In genomic region chr8:4656536-4656935, GRCm38 (mm10) we compare ENCODE assay signal across 7 mouse cellular contexts. TPM values are rescaled to one million over a fixed set of nuclear protein-coding genes. Genes with fewer than 3 reads are reported as not detected.
DNase-seq lines count a peak whose midpoint lies in the region; ATAC-seq and TF ChIP-seq lines count a peak whose summit lies in the region.

No protein-coding gene starts in this region.

- H3K4me3 ChIP-seq in liver, embryonic 12.5 days: no peak overlapping the region
- no peak overlapping the region for H3K4me3 ChIP-seq in lung, postnatal 0 days (ENCODE audit: low read depth, low read length)
- no peak overlapping the region for H3K4me3 ChIP-seq in hindbrain, embryonic 13.5 days

- H3K27me3 ChIP-seq in liver, embryonic 12.5 days (replicated peaks): no peaks in the 10 kb centered on the region
- H3K27me3 ChIP-seq in lung, postnatal 0 days (replicated peaks; ENCODE audit: insufficient read depth, low read length): no peaks in the 10 kb centered on the region
- no peaks in the 10 kb centered on the region for H3K27me3 ChIP-seq in hindbrain, embryonic 13.5 days

- TF ChIP-seq CTCF in lung, postnatal 0 days (IDR thresholded peaks at IDR 0.05): no peak

- no peaks in the 10 kb centered on the region for H3K36me3 ChIP-seq in liver, embryonic 12.5 days
- no peaks in the 10 kb centered on the region for H3K36me3 ChIP-seq in lung, postnatal 0 days (ENCODE audit: insufficient read depth, low read length)
- H3K36me3 ChIP-seq in hindbrain, embryonic 13.5 days: no peaks in the 10 kb centered on the region

- H3K27ac ChIP-seq in liver, embryonic 12.5 days: no peak overlapping the region
- no peak overlapping the region for H3K27ac ChIP-seq in lung, postnatal 0 days (ENCODE audit: low read length)
- no peak overlapping the region for H3K27ac ChIP-seq in hindbrain, embryonic 13.5 days

- no peak overlapping the region for H3K4me2 ChIP-seq in liver, embryonic 12.5 days
- no peak overlapping the region for H3K4me2 ChIP-seq in lung, postnatal 0 days (replicated peaks; ENCODE audit: low read depth, low read length)
- H3K4me2 ChIP-seq in hindbrain, embryonic 13.5 days: no peak overlapping the region

- WGBS in liver, embryonic 12.5 days (ENCODE audit: insufficient replicate concordance): 68% methylated on average over 7 of the region's 7 CpGs
- 88% methylated on average over 7 of the region's 7 CpGs for WGBS in lung, postnatal 0 days
- 88% methylated on average over 7 of the region's 7 CpGs for WGBS in hindbrain, embryonic 13.5 days

- no peak for ATAC-seq in liver, embryonic 12.5 days
- no peak for ATAC-seq in lung, postnatal 0 days
- no peak for ATAC-seq in megakaryocyte, adult 5-6 weeks (ENCODE audit: poor library complexity, severe bottlenecking)
- ATAC-seq in hindbrain, embryonic 13.5 days (ENCODE audit: low FRiP score): no peak

- H3K4me1 ChIP-seq in liver, embryonic 12.5 days: no peaks in the 10 kb centered on the region
- no peaks in the 10 kb centered on the region for H3K4me1 ChIP-seq in lung, postnatal 0 days (ENCODE audit: insufficient read depth, low read depth, low read length)
- H3K4me1 ChIP-seq in hindbrain, embryonic 13.5 days (replicated peaks): no peaks in the 10 kb centered on the region

- H3K9me3 ChIP-seq in liver, embryonic 12.5 days (replicated peaks): no peaks in the 10 kb centered on the region
- H3K9me3 ChIP-seq in lung, postnatal 0 days (ENCODE audit: low read length): no peaks in the 10 kb centered on the region; the same call in 1 of the 2 replicates
- 0 out of 2 replicates have a peak, but pooled peaks cover 8% of the 10 kb centered on the region for H3K9me3 ChIP-seq in hindbrain, embryonic 13.5 days

- no peak overlapping the region for H3K9ac ChIP-seq in liver, embryonic 12.5 days
- H3K9ac ChIP-seq in lung, postnatal 0 days (replicated peaks; ENCODE audit: low read depth): no peak overlapping the region
- H3K9ac ChIP-seq in hindbrain, embryonic 13.5 days: no peak overlapping the region

- peak; percentile 53 for DNase-seq in liver
- peak; percentile 81 for DNase-seq in NIH3T3 (ENCODE audit: low read depth)
- DNase-seq in embryo, embryonic 10 days (ENCODE audit: low spot score): peak; percentile 47
- DNase-seq in lung, postnatal 0 days (ENCODE audit: low spot score): peak; percentile 94

- TF ChIP-seq EP300 in lung, postnatal 0 days (IDR thresholded peaks at IDR 0.05): no peak

RNA-seq across cellular contexts. Expression of gene Zfp958, which starts 43.6 kb away (rescaled TPM):
- 6.0 and 8.8 TPM in 2 replicates for polyA plus RNA-seq in liver, embryonic 12.5 days (2016; fragmentation: Nextera tagmentation; extraction: Ambion mirVana)
- polyA plus RNA-seq in lung, postnatal 0 days (2015; fragmentation: Nextera tagmentation; extraction: Ambion mirVana): 9.3 and 9.6 TPM in 2 replicates
- 16.4 and 17.9 TPM in 2 replicates for total RNA-seq in megakaryocyte, adult 5-6 weeks (2015)
- 12.1 and 15.9 TPM in 2 replicates for total RNA-seq in megakaryocyte, adult 5-6 weeks (2017)
- polyA plus RNA-seq in hindbrain, embryonic 13.5 days (2015; fragmentation: Nextera tagmentation; extraction: Ambion mirVana): 17.6 and 17.7 TPM in 2 replicates
